Mouse (Mus musculus) embryo, embryonic 10.5 days (tissue): Measurements from ENCODE around the gene Rai14.
"Not testable (repeated sequence)": the region's sequence is repeated elsewhere in the genome, so short reads cannot be mapped to it uniquely, and the experiment has no call there.

Experiments
- DNase-seq: peaks from one replicate; pipeline ENCODE4 v3.0.0-alpha.2; 2015; ENCODE audit warnings: low spot score

Rai14 gene

DNA sequence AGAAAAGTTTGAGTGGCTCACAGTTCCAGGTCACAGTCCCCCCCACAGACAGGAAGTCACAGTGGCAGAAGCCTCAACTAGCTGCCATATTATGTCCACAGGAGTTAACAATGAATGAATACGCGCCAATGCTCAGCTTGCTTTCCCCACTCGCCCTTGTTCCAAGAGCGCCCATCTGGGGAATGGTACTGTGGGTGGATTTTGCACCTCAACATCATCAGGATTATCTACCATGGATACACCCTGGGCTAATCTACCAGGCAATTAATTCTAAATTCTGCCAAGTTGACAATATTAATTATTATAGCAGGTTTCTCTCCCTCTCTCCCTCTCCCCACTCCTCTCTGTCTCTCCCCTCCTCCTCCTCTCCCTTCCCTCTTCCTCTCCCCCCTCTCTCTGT, 105.3 kb downstream of the Rai14 start:
- no peak for DNase-seq

DNA sequence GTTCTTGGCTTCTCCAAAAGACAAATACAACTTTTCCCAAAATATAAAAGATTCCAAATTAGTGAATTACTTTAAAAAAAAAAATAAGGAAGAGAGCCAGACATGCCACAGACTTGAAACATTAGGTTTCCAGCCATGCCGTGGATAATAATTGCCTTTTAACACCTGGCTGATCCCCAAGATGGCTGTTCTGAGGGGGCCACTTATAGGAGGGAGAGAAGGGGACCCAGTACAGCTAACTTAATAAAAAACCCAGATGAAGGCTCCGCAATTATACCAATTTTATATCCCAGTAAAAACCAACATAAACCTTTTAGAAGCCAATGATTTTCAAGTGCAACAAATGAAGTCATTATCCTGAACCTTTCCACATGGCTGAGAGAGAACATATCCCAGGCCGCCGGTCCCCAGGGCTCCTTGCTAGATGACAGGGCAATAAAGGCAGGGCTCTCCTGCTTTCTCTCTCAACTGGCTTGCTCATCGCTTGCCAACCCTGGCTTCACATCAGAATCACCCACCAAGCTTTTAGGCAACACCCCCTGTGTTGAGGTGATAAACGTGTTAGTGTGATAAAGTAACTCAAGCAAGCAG, 105.8 kb downstream of the Rai14 start:
- no peak for DNase-seq

DNA sequence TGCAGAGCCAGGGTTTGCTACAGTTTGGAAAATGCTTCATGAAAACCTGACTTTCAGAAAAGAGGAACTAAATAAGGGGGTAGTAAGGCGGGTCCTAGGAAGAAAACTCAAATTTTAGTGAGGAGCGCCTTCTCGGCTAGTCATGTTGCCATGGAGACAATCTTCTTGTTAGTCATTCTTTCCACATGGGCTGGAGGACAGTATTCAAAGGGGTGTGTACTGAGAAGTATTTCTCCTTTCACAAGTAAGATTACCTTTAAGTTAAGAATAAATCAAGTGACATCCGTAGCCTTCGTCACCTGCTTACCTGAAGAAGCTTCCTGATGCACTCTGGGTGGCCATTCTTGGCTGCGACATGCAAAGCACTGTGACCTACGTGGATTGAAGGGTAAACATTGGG, 115.0 kb downstream of the Rai14 start:
- DNase-seq: peak; percentile 50

DNA sequence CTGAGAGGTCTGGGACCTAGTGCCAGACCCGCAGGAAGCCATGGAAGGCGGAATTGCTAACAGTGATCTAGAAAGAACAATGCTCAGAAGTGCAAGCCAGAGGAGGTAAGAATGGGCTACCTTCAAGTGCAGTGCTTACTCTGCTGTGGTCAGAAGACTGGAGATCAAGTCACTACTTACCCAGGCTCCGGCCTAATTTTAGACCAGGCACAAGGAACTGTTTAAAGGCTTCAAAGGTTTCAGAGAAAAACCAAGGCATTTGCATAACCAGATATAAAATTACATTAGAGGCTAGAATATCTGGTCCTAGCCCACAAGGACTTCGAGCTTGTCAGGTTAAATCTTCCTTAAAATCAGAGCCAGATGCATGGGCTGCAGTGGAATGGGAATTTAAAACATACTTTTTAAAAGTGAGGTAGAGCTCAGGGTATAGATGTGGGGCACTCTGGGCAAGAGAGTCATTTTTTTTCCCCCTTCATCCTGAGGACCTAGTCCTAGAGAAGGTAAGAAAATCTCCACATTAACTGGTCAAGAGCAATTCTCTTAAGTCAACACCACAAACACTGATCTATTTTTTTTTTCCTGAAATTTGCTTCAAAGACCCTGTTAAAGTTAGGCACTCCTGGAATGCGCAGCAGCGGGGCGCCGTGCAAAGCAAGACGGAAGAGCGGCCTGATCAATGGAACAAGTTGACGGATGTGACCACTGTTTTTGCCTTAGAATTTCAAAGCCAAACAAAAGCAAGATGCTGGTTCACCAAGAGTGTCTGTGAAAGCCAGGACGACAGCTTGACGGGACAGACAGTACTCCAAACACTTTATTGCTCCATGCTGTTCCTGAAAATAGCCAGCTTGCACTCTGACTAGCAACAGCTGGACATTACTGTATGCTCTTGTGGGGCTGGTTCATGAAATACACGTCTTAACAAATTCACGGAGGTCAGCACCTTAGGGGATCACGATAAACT, 115.9 kb downstream of the Rai14 start:
- DNase-seq: peak; percentile 59

DNA sequence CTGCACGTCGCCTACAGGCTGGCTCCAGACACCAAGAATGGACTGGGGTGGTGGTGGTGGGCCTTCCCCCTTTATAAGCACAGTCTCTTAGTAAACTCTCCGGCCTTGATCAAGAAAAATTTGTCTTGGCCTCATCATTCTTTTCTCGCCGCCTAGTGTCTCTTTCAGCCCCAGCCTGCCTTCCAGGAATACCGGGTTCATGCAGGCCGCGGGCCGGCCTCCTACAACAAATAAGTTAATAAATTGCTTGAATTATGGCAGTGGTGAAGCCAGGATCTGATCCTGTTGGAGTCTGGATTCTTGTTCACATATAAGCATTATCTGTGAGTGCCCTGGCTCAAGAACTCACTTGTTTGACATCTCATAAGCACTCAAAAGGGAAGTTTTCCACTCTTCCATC, 117.6 kb downstream of the Rai14 start:
- no peak for DNase-seq

DNA sequence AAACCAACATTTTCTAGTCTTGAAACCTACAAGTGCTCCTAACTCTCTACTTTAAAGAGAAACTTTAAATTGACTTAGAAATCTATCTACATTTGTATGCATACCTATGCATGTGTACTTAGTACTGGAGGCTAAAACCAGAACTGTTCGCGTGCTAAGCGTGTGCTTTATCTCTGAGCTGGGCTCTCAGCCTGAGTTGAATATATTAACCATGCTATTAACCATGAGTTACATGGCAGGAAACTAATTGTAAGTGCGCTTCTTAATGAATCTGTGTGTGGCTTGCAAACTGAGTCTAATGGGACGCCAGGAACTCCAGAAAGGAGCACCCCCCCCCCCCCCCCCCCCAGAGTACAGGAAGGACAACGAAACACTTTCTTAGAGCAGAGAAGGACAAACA, 119.0 kb downstream of the Rai14 start:
- no peak for DNase-seq

DNA sequence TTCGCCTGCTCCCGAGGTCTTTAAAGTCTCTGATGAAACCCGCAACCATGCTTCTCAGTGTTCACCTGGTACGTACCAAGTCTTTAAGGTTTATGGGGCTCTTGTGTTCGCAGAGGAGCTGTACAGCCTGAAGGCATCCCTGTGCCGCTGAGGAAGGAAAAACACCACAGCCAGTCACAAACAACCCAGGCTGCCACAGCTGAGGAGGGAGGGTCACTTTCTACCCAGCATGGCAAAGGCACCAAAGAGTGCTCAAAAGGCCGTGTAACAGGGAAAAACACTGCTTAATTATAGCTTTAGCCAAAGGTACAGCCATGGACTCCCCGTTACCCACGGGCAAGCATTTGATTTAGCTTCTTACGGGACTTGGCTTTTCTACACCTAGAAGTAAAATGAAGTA, 119.5 kb downstream of the Rai14 start:
- no peak for DNase-seq

DNA sequence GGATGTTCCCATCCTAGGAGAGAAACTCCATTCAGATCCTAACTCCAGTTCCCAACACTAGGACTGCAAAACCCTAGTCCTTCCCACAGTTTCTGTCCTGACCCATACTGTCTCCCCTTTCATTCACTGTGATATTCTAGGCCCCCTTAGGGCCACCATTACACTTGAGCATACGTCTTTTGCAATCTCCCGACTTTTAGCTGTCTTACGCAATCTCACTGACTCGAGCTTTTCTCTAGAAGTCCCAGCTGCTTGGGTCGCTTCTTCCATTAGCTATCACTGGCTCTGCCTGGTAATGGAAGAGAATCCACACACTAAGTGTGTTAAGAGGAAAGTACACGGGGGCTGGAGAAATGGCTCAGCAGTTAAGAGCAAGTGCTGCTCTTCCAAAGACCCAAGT, 121.3 kb downstream of the Rai14 start:
- no peak for DNase-seq

DNA sequence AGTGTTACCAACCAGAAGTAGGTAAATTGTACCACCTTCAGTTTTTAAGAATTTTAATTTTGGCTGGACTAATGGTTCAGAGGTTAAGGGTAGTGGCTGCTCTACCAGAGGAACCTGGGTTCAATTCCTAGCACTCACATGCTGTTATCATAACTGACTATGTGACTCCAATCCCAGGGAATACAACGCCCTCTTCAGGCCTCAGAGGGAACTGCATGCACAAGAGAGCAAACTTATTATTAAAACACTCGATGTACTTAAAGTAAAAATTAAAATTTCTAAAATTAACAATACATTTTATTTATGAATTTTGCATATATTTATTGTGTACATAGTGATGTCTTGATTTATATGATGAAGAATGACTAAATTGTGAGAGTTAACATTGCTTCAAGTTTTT, 127.9 kb downstream of the Rai14 start:
- DNase-seq: no peak

DNA sequence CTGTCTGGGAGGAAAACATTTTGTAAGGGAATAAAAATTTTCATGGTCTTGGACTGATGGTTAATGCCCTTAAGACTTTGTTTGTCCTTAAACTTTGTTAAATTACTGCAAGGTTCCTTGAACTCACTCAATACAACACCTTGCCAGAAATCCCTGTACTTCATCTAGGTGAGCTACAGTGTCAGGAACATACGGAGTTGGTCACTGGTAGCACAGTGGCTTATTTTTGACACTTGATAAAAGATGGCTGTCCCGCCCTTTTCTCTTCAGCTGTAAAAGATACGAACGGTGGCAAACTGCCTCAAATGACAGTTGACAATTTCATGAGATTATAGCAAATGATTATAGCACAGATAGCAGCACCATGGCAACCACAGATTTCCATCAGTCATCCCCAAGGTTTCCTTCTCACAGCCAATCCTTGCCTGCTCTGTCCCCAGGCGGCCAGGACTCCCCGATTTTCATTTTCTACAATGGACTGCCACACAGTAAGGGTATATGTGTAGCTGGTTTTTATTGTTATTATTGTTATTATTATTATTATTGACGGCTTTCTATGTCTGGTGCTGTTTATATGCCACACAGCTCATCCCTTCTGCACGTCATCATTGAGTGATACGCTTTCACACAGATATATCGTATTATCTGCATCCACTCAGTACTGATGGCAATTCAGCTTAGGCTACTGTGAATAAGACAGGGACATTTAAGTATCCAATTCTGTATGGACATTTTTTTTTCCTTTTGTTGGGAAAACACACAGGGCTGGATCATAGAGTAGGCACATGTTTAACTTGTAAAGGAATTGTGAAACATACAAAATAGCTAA, 129.9 kb downstream of the Rai14 start:
- DNase-seq: no peak

DNA sequence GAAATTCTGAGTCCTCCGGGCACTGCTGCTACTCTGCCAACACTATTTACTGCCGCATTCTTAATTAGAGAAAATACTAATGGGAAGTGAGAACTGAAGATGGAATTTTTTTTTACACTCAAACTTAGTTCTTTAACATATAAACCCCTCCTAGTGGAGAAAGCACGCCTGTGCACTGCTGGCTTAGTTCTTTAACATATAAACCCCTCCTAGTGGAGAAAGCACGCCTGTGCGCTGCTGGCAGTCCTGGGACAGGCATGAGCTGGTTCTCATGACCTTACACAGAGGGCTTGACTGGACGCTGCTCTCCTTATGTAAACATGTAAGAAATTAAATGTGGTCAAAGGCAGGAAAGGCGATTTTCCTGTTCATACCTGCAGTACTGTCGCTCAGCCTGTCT, 131.0 kb downstream of the Rai14 start:
- DNase-seq: peak; percentile 77

DNA sequence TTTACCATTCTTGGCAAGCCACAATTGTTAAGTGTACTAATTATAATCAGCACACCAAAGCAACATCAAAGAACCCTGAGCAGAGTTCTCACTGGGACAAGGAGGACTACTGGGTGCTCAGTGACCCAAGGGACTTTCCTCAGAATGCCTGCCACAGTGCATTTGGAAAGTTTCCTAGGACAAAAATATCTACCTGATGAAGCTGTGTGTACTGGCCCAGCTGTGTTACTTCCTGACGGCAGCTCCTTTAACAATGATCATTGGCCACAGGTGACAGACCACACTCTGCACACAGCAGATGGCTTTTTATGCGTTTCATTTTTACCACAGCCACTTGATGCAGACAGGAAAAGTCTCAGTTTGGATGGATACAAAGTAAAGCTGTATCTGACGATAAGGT, 135.3 kb downstream of the Rai14 start:
- no peak for DNase-seq

DNA sequence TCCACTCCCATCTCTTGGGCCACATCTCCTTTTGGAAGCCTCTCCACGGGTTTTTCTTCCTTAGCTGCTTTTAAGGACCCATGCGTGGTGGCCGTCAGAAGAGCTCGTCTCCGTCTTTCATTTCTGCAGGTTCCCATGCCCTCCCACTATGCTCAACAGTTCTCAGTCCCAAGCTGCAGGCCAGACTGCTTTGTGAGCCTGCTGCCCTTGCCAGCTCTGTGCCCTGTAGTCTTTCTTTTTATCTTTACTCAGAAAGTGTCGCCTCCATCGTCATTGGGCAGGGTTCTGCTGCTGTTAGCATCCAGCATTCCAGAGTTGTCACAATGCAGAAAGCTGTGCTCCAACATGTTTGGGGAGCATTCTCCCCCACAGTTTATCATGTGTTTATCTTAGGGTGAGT, 147.9 kb downstream of the Rai14 start:
- DNase-seq: no peak

DNA sequence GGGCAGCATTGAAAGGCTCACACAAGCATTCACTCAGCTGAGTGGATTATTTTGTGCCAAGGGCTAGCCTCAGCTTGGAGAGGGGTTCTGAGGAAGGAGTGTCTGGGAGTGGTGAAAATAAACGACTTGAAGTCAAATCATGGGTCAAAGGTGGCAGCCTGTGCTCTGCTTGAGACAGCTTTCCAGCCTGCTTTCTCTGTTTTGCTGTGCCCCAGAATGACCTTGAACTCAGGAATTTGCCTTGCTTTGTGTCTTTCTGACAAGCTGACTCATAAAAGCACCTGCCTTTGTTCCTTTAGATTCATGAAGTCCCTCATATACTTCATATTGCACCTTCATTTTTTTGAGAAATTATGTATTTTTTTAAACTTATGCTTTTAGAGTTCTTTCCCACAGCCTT, 150.2 kb downstream of the Rai14 start:
- DNase-seq: no peak

DNA sequence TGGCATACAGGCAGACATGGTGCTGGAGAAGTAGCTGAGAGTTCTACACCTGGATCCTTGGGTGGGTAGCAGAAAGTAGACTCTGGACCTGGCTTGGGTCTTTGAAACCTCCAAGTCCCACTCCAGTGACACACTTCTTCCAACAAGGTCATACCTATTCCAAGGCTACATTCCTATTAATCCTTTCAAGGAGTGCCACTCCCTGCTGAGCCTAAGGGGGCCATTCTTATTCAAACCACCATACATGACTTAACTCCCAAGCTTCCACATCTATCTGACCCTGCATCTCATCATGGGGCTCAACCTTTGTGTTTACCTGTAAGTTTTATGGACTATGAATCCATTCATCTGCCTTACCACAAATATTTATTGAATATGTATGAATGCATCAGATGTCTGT, 152.1 kb downstream of the Rai14 start:
- no peak for DNase-seq

DNA sequence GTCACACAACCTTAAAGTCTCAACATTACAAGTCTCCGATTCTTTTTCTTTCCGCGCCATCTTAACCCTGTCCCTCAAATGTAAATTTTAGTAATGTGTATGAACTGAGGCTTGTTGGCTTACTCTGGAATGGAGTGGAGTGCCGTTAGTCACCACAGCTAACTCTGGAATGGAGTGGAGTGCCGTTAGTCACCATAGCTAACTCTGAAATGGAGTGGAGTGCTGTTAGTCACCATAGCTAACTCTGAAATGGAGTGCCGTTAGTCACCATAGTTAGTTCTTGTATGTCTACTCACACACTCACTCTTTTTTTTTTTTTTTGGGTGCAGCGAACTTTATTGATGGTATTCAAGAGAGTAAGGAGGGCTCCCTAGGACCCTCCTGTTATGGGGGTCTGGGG, 154.4 kb downstream of the Rai14 start:
- no peak for DNase-seq

DNA sequence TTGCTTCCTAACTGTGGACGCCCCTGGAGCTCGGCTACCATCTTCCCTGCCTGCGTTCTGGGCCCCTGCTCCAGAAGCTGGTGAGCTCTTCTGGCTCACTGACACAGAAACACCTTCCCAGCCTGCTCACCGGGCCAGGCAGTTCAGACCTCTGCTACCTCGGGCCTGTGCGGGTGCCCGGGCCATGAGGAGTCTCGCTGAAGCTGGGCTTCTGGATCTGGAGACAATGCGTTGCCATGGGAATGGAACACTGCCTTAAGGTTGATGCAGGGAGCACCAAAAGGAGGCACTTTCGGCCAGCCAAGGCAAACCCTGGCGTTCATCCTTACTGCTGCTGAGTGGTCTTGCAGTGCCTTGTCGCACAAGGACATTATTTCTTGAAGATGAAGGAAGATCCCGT, 156.0 kb downstream of the Rai14 start, which contains the start of gene Ttc23l:
TSS of gene Ttc23l (minus strand) at position 204 of the 400 bp plus-strand sequence.
- no peak for DNase-seq

DNA sequence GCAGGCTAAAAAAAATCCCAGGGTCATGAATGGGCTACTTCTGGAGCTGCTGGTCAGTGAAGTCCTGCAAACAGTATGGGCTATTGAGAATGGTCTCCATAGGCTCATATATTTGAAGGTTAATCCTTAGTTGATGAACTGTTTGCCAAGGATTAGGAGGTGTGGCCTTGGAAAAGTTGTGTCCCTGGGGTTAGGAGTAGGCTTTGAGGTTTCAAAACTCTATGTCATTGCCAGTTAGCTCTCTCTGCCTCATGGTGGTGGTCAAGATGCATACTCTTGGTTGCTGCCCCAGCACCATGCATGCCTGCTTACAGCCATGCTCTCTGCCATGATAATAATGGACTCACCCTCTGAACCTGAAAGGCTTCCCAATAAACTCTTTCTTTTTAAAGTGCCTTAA, 160.1 kb downstream of the Rai14 start:
- DNase-seq: no peak

DNA sequence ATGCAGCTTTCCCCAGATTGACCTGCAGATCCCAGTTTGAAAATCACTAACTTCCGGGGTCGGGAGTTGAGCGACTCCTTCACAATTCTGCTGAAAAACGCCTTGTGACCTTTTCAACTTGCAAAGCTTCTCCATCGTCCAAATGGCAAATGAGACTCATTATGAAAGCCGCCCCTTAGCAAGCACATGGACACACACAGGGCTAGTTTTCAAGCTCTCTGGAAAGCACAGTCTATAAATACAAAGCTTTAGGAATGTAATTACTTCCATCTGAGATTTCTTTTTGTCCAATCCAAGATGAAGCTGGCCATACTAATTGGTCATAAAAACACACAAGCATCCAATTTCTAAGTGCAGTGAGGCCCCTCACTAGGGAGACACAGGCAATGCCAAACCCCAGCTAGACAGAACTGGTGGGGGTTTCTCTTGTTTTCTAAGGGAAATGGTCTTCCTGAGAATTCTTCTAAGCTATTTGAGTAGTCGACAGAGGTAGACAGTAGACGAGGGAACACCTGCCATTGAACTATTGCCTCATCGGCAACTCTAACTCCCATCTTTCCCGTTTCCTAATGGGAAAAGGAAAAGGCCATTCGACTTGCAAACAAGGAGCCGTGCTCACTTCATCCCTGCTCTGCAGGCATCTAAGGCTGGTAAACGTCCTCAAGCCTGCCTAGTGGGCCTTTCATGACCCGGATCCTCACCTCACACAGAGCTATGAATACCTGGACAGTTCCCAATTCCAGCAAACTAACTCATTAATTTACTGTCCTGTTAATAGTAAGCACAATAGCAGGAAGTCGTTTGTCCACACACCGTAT, 173.9 kb downstream of the Rai14 start:
- DNase-seq: peak; percentile 40

DNA sequence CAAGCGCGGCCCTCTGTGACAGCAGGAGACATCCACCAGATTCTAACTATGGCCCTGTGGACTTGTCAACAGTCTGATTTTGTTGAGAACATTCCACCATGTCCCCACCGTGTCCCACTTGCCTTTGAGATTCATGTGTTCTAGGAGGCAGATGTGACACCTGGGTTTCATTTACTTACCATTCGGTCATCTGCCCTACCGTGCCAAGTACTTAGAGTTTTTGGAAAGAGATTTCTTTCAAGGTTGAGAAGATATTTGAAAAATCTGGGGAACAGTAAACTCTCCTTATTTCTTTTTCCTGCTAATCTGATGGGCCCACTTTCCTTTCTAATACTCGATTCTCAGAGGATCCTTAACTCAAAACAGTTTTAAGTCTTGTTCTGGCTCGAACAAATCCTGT, 178.5 kb downstream of the Rai14 start:
- DNase-seq: no peak

DNA sequence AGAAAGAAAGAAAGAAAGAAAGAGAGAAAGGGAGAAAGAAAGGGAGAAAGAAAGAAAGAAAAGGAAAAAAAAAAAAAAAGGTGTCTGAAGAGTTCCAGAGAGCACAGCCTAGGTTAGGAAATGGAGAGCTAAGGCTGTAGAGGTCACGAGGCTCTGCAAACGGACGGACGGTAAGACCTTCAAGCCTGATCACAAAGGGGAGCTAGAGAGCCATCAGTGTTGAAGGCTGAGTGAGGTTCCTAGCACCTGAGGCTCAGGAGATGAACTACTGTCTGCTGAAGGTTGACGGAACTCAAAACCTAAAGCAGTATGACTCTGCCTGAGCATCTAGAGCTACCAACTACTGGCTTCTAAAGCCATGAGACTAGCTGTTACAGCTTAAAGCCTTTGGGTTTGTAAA, 179.8 kb downstream of the Rai14 start:
- DNase-seq: no peak

DNA sequence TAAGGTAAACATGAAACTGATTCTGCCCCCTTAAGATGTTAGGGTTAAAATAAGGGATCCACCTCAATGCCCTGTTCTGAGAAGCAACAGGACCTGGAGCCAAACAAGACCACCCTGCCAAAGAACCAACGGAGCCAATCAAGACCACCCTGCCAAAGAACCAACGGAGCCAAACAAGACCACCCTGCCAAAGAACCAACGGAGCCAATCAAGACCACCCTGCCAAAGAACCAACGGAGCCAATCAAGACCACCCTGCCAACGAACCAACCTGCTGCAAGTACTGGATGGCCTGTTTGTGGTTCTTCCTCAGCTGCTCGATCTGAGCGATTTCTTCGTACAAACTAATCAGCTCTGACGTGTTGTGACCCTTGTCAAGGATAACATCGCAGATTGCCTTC, 181.1 kb downstream of the Rai14 start:
- DNase-seq: not testable (repeated sequence)
